Mouse (Mus musculus) limb, embryonic 15.5 days (tissue): ENCODE measurements around the gene Kcnab1. TPM values are rescaled to one million over a fixed set of nuclear protein-coding genes. Genes with fewer than 3 reads are reported as not detected.

Source experiments
- ATAC-seq: fragments of 200-750 bp; cut with Nextera tagmentation; 2 replicates; pipeline ENCODE4 v1.8.0; 2017; ENCODE audit warnings: low read depth, moderate TSS enrichment; ENCODE audit not compliant: insufficient number of reproducible peaks, low FRiP score, low TSS enrichment
- H3K27ac ChIP-seq: fragments of 300-500 bp; sonication (generic); 2 replicates; pipeline ENCODE4 v1.5.1; 2015; ENCODE audit warnings: moderate library complexity, mild to moderate bottlenecking, inconsistent platforms
- H3K27me3 ChIP-seq: fragments of 300-500 bp; sonication (generic); 2 replicates; pipeline ENCODE4 v1.6.1; 2015; ENCODE audit warnings: inconsistent platforms
- H3K36me3 ChIP-seq: fragments of 300-500 bp; sonication (generic); 2 replicates; pipeline ENCODE4 v1.6.1; 2015; ENCODE audit warnings: inconsistent platforms
- H3K4me1 ChIP-seq: fragments of 300-500 bp; sonication (generic); 2 replicates; pipeline ENCODE4 v1.6.1; 2015; ENCODE audit warnings: inconsistent platforms
- H3K4me2 ChIP-seq: fragments of 300-500 bp; sonication (generic); 2 replicates; pipeline ENCODE4 v1.6.1; 2015; ENCODE audit warnings: mild to moderate bottlenecking, inconsistent platforms
- H3K4me3 ChIP-seq: fragments of 300-500 bp; sonication (generic); 2 replicates; pipeline ENCODE4 v1.5.1; 2015; ENCODE audit warnings: mild to moderate bottlenecking, inconsistent platforms
- H3K9ac ChIP-seq: fragments of 300-500 bp; sonication (generic); 2 replicates; pipeline ENCODE4 v1.6.1; 2015; ENCODE audit warnings: inconsistent platforms
- H3K9me3 ChIP-seq: fragments of 300-500 bp; sonication (generic); 2 replicates; pipeline ENCODE4 v1.6.1; 2016; ENCODE audit warnings: inconsistent platforms
- WGBS: fragments of 180-500 bp; shearing (Covaris S2); methylation state at CpG from one replicate; pipeline ENCODE4 v1.1.7; 2015; 5-methylcytosine and 5-hydroxymethylcytosine counted together
- polyA plus RNA-seq: library from polyadenylated mRNA; unstranded; fragments of >200 nt; fragmentation: Nextera tagmentation; extraction: Ambion mirVana; gene quantifications from 2 replicates; pipeline ENCODE4 v1.2.1, GENCODE M21; 2015

Kcnab1 gene
- 6.6 and 7.5 TPM in 2 replicates for polyA plus RNA-seq

DNA sequence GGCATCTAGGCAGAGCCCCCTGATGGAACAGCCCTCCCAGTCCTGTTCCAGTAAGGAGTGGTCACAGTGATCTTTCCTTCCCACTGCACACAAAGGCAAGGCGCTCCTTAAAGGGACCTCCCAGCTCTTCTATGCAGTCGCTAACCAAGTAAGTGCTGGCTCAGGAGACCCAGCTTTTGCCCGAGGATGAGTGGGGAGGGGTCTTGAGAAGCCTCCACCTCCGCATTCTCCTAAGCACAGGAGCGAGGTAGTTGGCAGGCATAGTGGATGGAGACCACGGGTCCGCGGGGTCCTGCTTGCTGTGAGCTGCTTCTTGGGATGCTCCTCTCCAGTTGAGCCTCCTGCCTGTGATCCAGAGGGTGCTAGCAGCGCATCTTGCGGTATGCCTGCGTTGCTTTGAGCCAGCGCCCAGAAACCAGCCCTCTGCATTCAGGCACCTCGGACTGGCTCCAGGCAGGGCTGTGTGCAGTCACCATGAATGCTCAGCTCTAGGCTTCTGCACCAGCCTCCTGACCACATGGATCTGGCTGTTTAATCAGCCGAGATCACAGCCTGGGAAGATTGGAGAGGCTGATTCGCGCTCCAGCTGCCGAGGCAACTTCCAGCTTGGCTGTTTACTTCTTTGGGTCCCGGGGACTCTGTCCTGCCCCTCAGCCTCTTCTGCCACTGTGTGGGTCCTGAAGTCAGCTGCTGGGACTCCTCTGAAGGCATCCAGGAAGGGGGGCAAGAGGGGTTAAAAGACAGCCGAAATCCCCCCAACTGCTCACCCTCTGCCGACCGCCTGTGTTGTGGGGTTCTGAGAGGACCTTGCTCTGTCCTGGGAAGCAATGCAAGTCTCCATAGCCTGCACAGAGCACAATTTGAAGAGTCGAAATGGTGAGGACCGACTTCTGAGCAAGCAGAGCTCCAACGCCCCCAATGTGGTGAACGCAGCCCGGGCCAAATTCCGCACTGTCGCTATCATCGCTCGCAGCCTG lies at the start of gene Kcnab1:
TSS of gene Kcnab1 (plus strand) at position 440 of the 977 bp plus-strand sequence.
- H3K9ac ChIP-seq = peak within 1 kb of the TSS; percentile 11; the same call in 1 of the 2 replicates

DNA sequence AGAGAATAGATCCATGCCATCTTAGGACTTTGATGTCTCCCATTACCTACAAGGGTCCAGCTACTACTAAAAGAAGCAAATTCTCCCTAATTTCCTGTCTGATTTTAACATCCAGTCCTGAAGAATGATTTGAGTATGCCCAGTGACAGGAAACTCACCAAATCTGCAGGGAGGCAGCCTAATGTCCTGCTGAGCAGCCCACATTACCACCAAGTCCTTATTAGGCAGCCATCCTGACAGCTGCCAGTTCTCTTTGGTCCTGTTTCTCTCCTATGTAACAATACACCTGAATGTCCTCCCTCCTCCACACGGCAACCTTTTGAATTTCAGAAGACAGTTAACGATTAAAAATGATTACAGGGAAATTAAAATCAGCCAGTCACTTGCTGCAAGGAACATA lies 20.9 kb upstream of the Kcnab1 start:
- Histone ChIP-seq H3K9me3 (no peaks in the 10 kb centered on the region), H3K36me3 (no peaks in the 10 kb centered on the region), H3K4me1 (no peaks in the 10 kb centered on the region), H3K27ac (no peak overlapping the region), H3K27me3 (no peaks in the 10 kb centered on the region), H3K4me3 (no peak overlapping the region), H3K9ac (no peak overlapping the region), H3K4me2 (no peak overlapping the region)
- ATAC-seq = no peak
- WGBS = 38% methylated on average over 2 of the region's 2 CpGs

More for the DNA sequence above, at the start of gene Kcnab1:
- no peaks in the 10 kb centered on the region for H3K36me3 ChIP-seq
- H3K27me3 ChIP-seq = peaks cover 15% of the 10 kb centered on the region
- no peaks in the 10 kb centered on the region for H3K9me3 ChIP-seq
- under 1% methylated on average over 30 of the region's 30 CpGs for WGBS
- peaks cover 13% of the 10 kb centered on the region for H3K4me1 ChIP-seq
- ATAC-seq = peak; percentile 44; the same call in 1 of the 2 replicates
- H3K4me2 ChIP-seq = peak within 1 kb of the TSS; percentile 74
- peak within 1 kb of the TSS; percentile 38 for H3K4me3 ChIP-seq
- no peak within 1 kb of the TSS for H3K27ac ChIP-seq

DNA sequence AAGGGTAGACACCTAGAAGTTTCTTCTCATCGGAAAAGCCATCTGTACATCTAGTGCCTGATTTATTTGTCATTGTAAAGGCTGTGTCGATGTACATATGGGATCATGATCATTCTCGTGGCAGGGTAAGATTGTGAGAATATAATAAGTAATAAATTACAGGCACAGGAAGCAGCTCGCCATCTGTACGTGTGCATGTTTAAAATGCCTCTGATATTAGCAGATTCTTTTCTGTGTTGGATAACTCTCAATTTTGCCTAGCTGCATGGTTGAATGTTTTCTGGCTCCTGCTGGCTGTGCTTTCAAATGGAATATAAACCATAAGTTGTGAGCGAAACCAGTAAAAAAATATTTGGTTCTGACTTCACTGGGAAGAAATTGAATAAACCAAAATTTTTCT lies 5.1 kb upstream of the Kcnab1 start:
- Histone ChIP-seq H3K27ac (no peak overlapping the region), H3K27me3 (peaks cover 14% of the 10 kb centered on the region), H3K4me1 (peaks cover 4% of the 10 kb centered on the region; the same call in 1 of the 2 replicates), H3K36me3 (no peaks in the 10 kb centered on the region), H3K9me3 (no peaks in the 10 kb centered on the region), H3K4me3 (no peak overlapping the region), H3K9ac (no peak overlapping the region), H3K4me2 (no peak overlapping the region)
- no peak for ATAC-seq
- 44% methylated on average over 6 of the region's 6 CpGs for WGBS

DNA sequence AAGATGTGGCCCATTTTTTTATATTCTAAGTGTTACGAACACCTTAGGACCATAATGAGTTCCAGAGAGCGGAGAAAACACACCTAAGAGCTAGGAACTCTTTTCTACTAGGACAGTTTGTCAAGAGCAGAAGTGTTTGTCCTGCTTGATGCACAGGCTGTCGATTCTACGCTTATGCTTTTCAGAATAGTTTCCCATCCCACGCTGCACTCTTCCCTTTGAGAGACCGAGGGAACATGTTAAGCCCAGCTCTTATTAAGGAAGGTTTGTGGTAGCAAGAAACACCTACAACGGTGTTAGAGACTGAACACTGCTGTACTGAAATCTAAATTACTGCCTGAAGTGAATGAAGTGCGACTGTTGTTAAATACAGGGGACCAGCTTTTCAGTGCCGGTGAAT lies 1.0 kb downstream of the Kcnab1 start:
- H3K4me2 ChIP-seq = peak overlapping the region; percentile 74
- H3K4me1 ChIP-seq = peaks cover 13% of the 10 kb centered on the region
- no peak overlapping the region for H3K27ac ChIP-seq
- H3K36me3 ChIP-seq = no peaks in the 10 kb centered on the region
- peaks cover 15% of the 10 kb centered on the region for H3K27me3 ChIP-seq
- peak overlapping the region; percentile 38 for H3K4me3 ChIP-seq
- ATAC-seq = no peak
- 58% methylated on average over 9 of the region's 9 CpGs for WGBS
- no peaks in the 10 kb centered on the region for H3K9me3 ChIP-seq
- H3K9ac ChIP-seq = no peak overlapping the region

DNA sequence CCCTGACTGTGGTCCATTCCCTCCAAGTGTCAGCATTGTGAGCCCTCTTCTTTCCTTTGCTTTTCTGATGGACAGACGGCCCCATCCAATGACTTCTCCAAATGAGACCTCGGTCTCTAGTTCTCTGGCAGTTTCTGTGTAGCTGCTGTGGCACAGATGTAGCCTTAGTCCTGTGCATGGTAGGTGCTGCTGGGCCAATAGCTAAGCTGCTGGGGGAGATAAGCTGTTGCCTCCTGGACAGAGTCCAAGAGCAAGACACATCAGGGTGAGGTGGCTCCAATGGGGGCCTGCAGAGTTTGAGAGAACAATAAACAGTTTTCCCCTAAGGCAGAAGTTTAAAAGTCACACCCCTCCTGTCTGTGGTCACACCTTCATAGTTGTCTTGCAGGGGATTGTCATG lies 2.0 kb downstream of the Kcnab1 start:
- Histone ChIP-seq H3K27ac (no peak overlapping the region), H3K4me3 (no peak overlapping the region), H3K4me2 (no peak overlapping the region), H3K4me1 (peaks cover 13% of the 10 kb centered on the region), H3K36me3 (no peaks in the 10 kb centered on the region), H3K9ac (no peak overlapping the region), H3K9me3 (no peaks in the 10 kb centered on the region), H3K27me3 (peaks cover 15% of the 10 kb centered on the region)
- 85% methylated on average over 2 of the region's 2 CpGs for WGBS
- ATAC-seq = no peak

DNA sequence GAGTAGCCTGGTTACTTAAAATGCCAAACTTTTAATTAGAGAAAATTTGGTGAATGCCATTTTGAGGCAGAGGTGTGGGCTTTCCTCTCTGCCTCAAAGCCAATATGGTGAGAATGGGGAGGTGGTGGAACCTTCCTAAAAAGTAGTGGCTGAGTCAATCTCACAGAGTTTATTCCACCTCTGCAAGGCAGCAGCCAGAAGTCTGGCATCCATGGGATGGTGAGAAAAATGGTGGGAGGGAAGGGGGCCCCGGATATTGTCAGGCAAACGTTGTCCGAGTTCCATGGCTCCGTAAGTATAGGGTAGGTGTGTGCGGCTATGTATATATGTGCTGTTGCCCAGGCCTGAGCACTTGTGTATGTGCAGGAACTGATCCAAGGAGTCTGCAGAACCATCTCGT lies 6.0 kb downstream of the Kcnab1 start:
- Histone ChIP-seq H3K9ac (no peak overlapping the region), H3K27ac (no peak overlapping the region), H3K36me3 (no peaks in the 10 kb centered on the region), H3K4me2 (no peak overlapping the region), H3K9me3 (no peaks in the 10 kb centered on the region), H3K4me1 (peaks cover 8% of the 10 kb centered on the region), H3K4me3 (no peak overlapping the region), H3K27me3 (no peaks in the 10 kb centered on the region; the same call in 1 of the 2 replicates)
- WGBS = 86% methylated on average over 6 of the region's 6 CpGs
- no peak for ATAC-seq

DNA sequence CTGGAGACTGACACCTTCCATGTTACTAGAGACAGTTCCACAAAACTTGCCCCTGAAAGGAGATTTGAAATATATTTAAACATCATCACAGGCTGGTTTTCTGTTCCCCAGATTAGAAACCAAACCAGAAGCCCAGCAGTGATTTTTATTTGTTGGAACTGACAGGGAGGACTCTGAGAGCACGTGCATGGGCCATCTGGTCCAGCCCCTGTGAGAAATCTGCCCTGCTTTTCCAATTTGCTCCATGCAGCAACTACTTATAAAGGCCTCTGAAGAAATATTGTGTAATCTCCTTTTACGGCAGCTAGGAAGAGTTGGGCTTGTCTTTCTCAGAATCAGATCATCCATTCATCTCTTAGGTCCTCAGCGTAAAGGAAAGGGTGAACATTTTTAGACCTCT lies 7.8 kb downstream of the Kcnab1 start:
- no peaks in the 10 kb centered on the region for H3K27me3 ChIP-seq
- H3K4me2 ChIP-seq = no peak overlapping the region
- no peak for ATAC-seq
- no peak overlapping the region for H3K27ac ChIP-seq
- 54% methylated on average over 3 of the region's 3 CpGs for WGBS
- no peaks in the 10 kb centered on the region for H3K9me3 ChIP-seq
- no peak overlapping the region for H3K4me3 ChIP-seq
- H3K9ac ChIP-seq = no peak overlapping the region
- peaks cover 8% of the 10 kb centered on the region for H3K4me1 ChIP-seq
- H3K36me3 ChIP-seq = no peaks in the 10 kb centered on the region

DNA sequence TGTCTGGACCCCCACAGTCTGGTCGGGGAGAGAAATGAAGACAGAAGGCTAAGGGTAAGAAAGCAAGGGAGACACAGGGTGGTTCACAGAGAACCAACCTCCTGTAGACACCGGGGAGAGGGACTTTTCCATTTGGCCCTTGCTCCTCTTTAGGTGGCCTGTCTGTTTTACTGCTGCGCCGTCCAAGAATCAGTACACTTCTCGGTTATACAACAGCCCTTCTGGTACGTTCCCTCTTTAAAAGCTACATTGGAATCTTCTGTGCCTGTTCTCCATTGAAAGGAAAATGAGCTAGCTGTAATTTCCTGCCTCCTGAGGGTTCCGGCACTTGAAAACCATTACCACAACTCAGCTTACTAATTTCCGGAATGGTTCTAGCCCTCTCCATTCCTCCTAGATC lies 8.2 kb downstream of the Kcnab1 start:
- Histone ChIP-seq H3K36me3 (no peaks in the 10 kb centered on the region), H3K4me3 (no peak overlapping the region), H3K9me3 (no peaks in the 10 kb centered on the region), H3K4me2 (no peak overlapping the region), H3K27ac (no peak overlapping the region), H3K9ac (no peak overlapping the region), H3K27me3 (no peaks in the 10 kb centered on the region), H3K4me1 (peaks cover 8% of the 10 kb centered on the region)
- no peak for ATAC-seq
- WGBS = 35% methylated on average over 8 of the region's 8 CpGs

DNA sequence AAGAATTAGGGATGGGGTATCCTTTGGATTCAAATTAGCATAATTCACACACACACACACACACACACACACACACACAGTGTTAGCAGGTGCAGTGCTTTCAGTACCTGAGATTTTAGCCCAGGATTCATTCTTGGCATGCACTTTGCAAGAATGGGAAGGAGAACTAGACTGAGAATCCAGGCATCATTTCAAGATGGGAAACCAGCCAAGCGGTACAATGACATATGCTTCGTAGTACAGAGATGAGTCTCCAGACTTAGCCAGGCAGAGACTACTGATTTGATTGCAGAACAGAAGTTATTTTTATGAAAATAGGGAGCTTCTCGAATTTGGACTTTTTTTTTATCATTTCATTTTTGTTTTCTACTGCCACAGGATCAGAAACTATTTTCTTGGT lies 15.8 kb downstream of the Kcnab1 start:
- Histone ChIP-seq H3K4me1 (no peaks in the 10 kb centered on the region), H3K36me3 (no peaks in the 10 kb centered on the region), H3K9me3 (no peaks in the 10 kb centered on the region), H3K27ac (no peak overlapping the region), H3K27me3 (no peaks in the 10 kb centered on the region), H3K4me2 (no peak overlapping the region), H3K4me3 (no peak overlapping the region), H3K9ac (no peak overlapping the region)
- ATAC-seq = no peak
- 57% methylated on average over 3 of the region's 3 CpGs for WGBS

DNA sequence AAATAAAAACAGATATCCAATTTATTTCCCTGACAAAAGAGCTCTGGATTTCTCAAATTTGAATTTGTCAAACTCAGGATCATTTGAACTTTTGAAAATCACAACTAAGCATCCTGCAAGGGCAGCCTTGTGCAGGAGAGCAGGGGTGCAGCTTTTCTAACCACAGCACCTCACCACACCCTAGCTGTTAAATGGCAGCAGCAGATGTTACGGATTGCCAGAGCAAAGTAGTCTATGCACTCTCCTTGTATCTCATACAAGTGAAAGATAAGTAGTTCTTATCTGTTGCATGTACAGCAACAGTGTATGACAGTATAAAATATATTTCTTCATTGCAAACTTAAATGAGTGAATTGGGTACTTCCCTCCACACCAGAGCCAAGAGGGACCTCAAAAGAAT lies 20.4 kb downstream of the Kcnab1 start:
- Histone ChIP-seq H3K27ac (no peak overlapping the region), H3K4me1 (no peaks in the 10 kb centered on the region), H3K9me3 (no peaks in the 10 kb centered on the region), H3K4me2 (no peak overlapping the region), H3K27me3 (no peaks in the 10 kb centered on the region), H3K9ac (no peak overlapping the region), H3K36me3 (no peaks in the 10 kb centered on the region), H3K4me3 (no peak overlapping the region)
- ATAC-seq = no peak
- WGBS = 81% methylated on average over 1 of the region's 1 CpGs

DNA sequence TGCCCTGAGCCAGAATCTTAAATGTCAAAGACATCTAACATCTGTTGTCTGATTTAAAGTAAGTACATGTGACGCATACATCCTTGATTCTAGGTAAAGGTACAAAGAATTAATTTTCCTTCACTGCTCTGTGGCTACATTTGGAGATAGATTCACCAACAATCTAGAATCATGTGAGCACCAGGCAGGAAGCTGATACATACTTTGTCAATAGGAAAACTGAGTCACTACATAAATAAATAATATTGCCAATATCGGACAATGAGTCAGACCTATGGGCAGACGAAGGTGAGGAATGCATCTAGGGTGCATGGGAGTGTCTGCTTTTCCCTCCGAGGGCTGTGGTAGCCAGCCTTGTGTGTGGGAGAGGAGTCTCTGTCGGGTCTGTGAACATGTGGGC lies 25.7 kb downstream of the Kcnab1 start:
- Histone ChIP-seq H3K9me3 (no peaks in the 10 kb centered on the region), H3K4me1 (0 out of 2 replicates have a peak, but pooled peaks cover 2% of the 10 kb centered on the region), H3K36me3 (no peaks in the 10 kb centered on the region), H3K9ac (no peak overlapping the region), H3K4me2 (no peak overlapping the region), H3K27ac (no peak overlapping the region), H3K27me3 (no peaks in the 10 kb centered on the region), H3K4me3 (no peak overlapping the region)
- no peak for ATAC-seq
- 75% methylated on average over 5 of the region's 5 CpGs for WGBS

DNA sequence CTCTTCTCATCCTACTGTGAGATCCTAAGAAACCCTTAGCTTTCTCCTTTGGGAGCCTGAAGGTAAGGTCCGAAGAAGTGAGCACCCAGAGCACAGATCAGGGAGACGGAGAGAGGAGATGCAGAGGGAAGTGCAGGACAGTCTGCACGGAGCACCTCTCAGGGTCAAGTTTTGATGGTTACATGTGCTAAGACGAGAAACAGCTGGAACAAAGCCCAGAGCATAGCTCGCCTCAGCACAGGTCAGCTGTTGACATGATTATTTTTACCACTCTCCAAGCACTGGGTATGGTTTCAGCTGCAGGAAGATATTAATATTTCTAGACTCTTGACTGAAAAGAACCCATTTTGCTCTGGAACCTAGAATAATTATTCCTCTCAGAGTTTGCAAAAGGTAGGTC lies 27.7 kb downstream of the Kcnab1 start:
- no peaks in the 10 kb centered on the region for H3K27me3 ChIP-seq
- H3K36me3 ChIP-seq = no peaks in the 10 kb centered on the region
- H3K9ac ChIP-seq = no peak overlapping the region
- 0 out of 2 replicates have a peak, but pooled peaks cover 2% of the 10 kb centered on the region for H3K4me1 ChIP-seq
- H3K4me2 ChIP-seq = no peak overlapping the region
- H3K27ac ChIP-seq = no peak overlapping the region
- WGBS = 63% methylated on average over 5 of the region's 5 CpGs
- ATAC-seq = no peak
- H3K9me3 ChIP-seq = no peaks in the 10 kb centered on the region
- H3K4me3 ChIP-seq = no peak overlapping the region
